Mouse (Mus musculus): ENCODE results near the gene Gm28305.

- no peak for TF ChIP-seq MYOD1 (IDR thresholded peaks at IDR 0.05; ENCODE audit: control insufficient read depth in 1 of 3, insufficient read length in 2 of 3, low read depth in 2 of 3)
- TF ChIP-seq USF1 (IDR thresholded peaks at IDR 0.05; ENCODE audit: low read depth): no peak
- TF ChIP-seq POLR2A (IDR thresholded peaks at IDR 0.05; ENCODE audit: insufficient read length, low read depth): no peak
- no peak for TF ChIP-seq E2F4 (IDR thresholded peaks at IDR 0.05; ENCODE audit: insufficient read depth)
- no peak for TF ChIP-seq TCF12 (IDR thresholded peaks at IDR 0.05; ENCODE audit: insufficient read depth, poor library complexity, severe bottlenecking)
- TF ChIP-seq MAX (IDR thresholded peaks at IDR 0.05; ENCODE audit: low read depth): no peak
- no peak for TF ChIP-seq POLR2AphosphoS2 (IDR thresholded peaks at IDR 0.05; ENCODE audit: insufficient read length, low read depth)
- no peak for TF ChIP-seq TCF3 (IDR thresholded peaks at IDR 0.05; ENCODE audit: insufficient read length, low read depth)
- no peak for TF ChIP-seq CEBPB (IDR thresholded peaks at IDR 0.05; ENCODE audit: insufficient read depth, poor library complexity, severe bottlenecking)
- no peak for TF ChIP-seq SRF (IDR thresholded peaks at IDR 0.05; ENCODE audit: control insufficient read depth, insufficient read length, low read depth)
- no peak for TF ChIP-seq REST (IDR thresholded peaks at IDR 0.05; ENCODE audit: insufficient read depth, insufficient read length)
- no peak for TF ChIP-seq MYOG (IDR thresholded peaks at IDR 0.05; ENCODE audit: control insufficient read depth in 1 of 3, insufficient read depth in 1 of 3, insufficient read length in 2 of 3, low read depth in 2 of 3)
These were observed 19.4 kb upstream of the Gm28305 start for GRCm38 (mm10) chr9:104021026-104021425.

All from myocyte (in vitro differentiated cells).